Mouse (Mus musculus): ENCODE data around the gene Apex1. TPM values are rescaled to one million over a fixed set of nuclear protein-coding genes. Genes with fewer than 3 reads are reported as not detected.
"Not testable (repeated sequence)": the region's sequence is repeated elsewhere in the genome, so short reads cannot be mapped to it uniquely, and the experiment has no call there.

Gene Apex1
- 206 and 222 TPM in 2 replicates for total RNA-seq (2017)

GRCm38 (mm10) chr14:50924281-50925064 lies at the start of gene Apex1, which contains the start of gene Osgep:
Gene Apex1, plus strand, starts transcription at chr14:50924968.
Gene Osgep, minus strand, starts transcription at chr14:50924893.
- peak; percentile 87 for ATAC-seq (replicated peaks; ENCODE audit: low read depth, poor library complexity, severe bottlenecking)

- ATAC-seq (replicated peaks; ENCODE audit: low read depth, poor library complexity, severe bottlenecking): no peak
Observed at GRCm38 (mm10) chr14:50875175-50875574, 49.6 kb upstream of the Apex1 start.

- no peak for ATAC-seq (replicated peaks; ENCODE audit: low read depth, poor library complexity, severe bottlenecking)
Observed at GRCm38 (mm10) chr14:50875591-50876230, 49.1 kb upstream of the Apex1 start.

- ATAC-seq (replicated peaks; ENCODE audit: low read depth, poor library complexity, severe bottlenecking): no peak
Observed at GRCm38 (mm10) chr14:50876236-50876950, 48.4 kb upstream of the Apex1 start.

GRCm38 (mm10) chr14:50891621-50892020 lies 33.1 kb upstream of the Apex1 start:
- no peak for ATAC-seq (replicated peaks; ENCODE audit: low read depth, poor library complexity, severe bottlenecking)

GRCm38 (mm10) chr14:50892091-50892490 lies 32.7 kb upstream of the Apex1 start:
- 0 out of 2 replicates have a peak, but pooled peaks have one; percentile 13 for ATAC-seq (replicated peaks; ENCODE audit: low read depth, poor library complexity, severe bottlenecking)

GRCm38 (mm10) chr14:50892541-50893459 lies 32.0 kb upstream of the Apex1 start:
- ATAC-seq (replicated peaks; ENCODE audit: low read depth, poor library complexity, severe bottlenecking): peak; percentile 63

- ATAC-seq (replicated peaks; ENCODE audit: low read depth, poor library complexity, severe bottlenecking): no peak
Observed at GRCm38 (mm10) chr14:50895407-50895806, 29.4 kb upstream of the Apex1 start.

GRCm38 (mm10) chr14:50895985-50896746 lies 28.6 kb upstream of the Apex1 start:
- ATAC-seq (replicated peaks; ENCODE audit: low read depth, poor library complexity, severe bottlenecking): peak; percentile 51

GRCm38 (mm10) chr14:50896747-50897373 lies 27.9 kb upstream of the Apex1 start:
- ATAC-seq (replicated peaks; ENCODE audit: low read depth, poor library complexity, severe bottlenecking): no peak

- ATAC-seq (replicated peaks; ENCODE audit: low read depth, poor library complexity, severe bottlenecking): 0 out of 2 replicates have a peak, but pooled peaks have one; percentile 10
Observed at GRCm38 (mm10) chr14:50897374-50897765, 27.4 kb upstream of the Apex1 start, which contains the start of gene Klhl33. Gene Klhl33, minus strand, starts transcription at chr14:50897507.

GRCm38 (mm10) chr14:50897992-50898391 lies 26.8 kb upstream of the Apex1 start:
- ATAC-seq (replicated peaks; ENCODE audit: low read depth, poor library complexity, severe bottlenecking): peak; percentile 53

GRCm38 (mm10) chr14:50903973-50904827 lies 20.6 kb upstream of the Apex1 start:
- ATAC-seq (replicated peaks; ENCODE audit: low read depth, poor library complexity, severe bottlenecking): peak; percentile 96

GRCm38 (mm10) chr14:50904828-50905129 lies 20.0 kb upstream of the Apex1 start:
- no peak for ATAC-seq (replicated peaks; ENCODE audit: low read depth, poor library complexity, severe bottlenecking)

GRCm38 (mm10) chr14:50905327-50905726 lies 19.4 kb upstream of the Apex1 start:
- ATAC-seq (replicated peaks; ENCODE audit: low read depth, poor library complexity, severe bottlenecking): peak; percentile 62

- no peak for ATAC-seq (replicated peaks; ENCODE audit: low read depth, poor library complexity, severe bottlenecking)
Observed at GRCm38 (mm10) chr14:50908126-50908525, 16.6 kb upstream of the Apex1 start.

- ATAC-seq (replicated peaks; ENCODE audit: low read depth, poor library complexity, severe bottlenecking): no peak
Observed at GRCm38 (mm10) chr14:50911356-50911755, 13.4 kb upstream of the Apex1 start.

GRCm38 (mm10) chr14:50923437-50923836 lies 1.3 kb upstream of the Apex1 start:
- not testable (repeated sequence) for ATAC-seq (replicated peaks; ENCODE audit: low read depth, poor library complexity, severe bottlenecking)

Measured in common myeloid progenitor, adult 5-6 weeks (primary cell).